Mouse (Mus musculus): ENCODE results near the gene Hist1h4h.

DNA sequence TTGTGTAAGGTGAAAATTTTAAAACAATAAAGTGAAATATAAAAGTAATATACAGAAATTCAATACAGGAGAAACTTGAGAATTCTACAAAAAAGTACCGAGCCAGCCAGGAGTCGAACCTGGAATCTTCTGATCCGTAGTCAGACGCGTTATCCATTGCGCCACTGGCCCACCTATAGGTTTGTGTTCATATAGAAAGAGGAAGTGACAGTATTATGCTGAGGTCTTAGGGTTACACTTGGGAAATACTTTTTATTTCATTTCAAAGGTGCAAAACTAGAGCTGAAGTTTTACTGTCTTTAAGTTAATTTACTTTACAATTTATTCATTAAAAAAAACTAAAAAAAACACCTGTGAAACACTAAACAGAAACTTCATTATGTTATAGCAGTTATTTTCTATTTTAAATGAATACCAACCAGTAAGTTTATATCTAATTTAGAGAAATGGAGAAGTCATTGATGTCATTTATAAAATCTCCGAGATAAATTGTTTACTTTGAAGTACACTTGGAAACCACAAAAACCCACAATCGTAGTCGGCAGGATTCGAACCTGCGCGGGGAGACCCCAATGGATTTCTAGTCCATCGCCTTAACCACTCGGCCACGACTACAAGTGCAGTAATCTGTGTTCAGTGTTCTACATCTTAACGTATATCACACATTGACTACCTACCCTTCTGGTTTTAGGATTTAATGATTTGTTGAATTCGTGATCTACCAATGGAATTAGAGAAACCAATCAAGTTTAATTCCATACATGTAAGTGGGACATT, 30.2 kb upstream of the Hist1h4h start:
- TF ChIP-seq MYOD1 (IDR thresholded peaks at IDR 0.05; ENCODE audit: control insufficient read depth in 1 of 3, insufficient read length in 2 of 3, low read depth in 2 of 3) (no peak), MYOG (IDR thresholded peaks at IDR 0.05; ENCODE audit: control insufficient read depth in 1 of 3, insufficient read depth in 1 of 3, insufficient read length in 2 of 3, low read depth in 2 of 3) (no peak), TCF12 (IDR thresholded peaks at IDR 0.05; ENCODE audit: insufficient read depth, poor library complexity, severe bottlenecking) (no peak), POLR2A (IDR thresholded peaks at IDR 0.05; ENCODE audit: insufficient read length, low read depth) (no peak)
